In genomic region chr8:119395072-119395950, GRCm38 (mm10) we compare ENCODE assay signal across 9 mouse cellular contexts. TPM values are rescaled to one million over a fixed set of nuclear protein-coding genes. Genes with fewer than 3 reads are reported as not detected.
DNase-seq lines count a peak whose midpoint lies in the region; ATAC-seq and TF ChIP-seq lines count a peak whose summit lies in the region.
"Had no signal": no experiment of that assay in that cellular context is flagged by ENCODE, and none has a peak within 500 bp of the region (broad histone marks: within the 10 kb centered on the region; RNA-seq: fewer than 3 reads in every experiment).

No protein-coding gene starts in this region.

- no peaks in the 10 kb centered on the region for H3K27me3 ChIP-seq in kidney, adult 2 months (replicated peaks; ENCODE audit: control insufficient read depth, insufficient read depth, low read length)
- no peaks in the 10 kb centered on the region for H3K27me3 ChIP-seq in ES-Bruce4 (ENCODE audit: control insufficient read depth, insufficient read depth, low read length, poor library complexity, severe bottlenecking)
- H3K27me3 ChIP-seq in hindbrain, embryonic 14.5 days (ENCODE audit: control insufficient read depth, insufficient read depth, low read length): no peaks in the 10 kb centered on the region
- no peaks in the 10 kb centered on the region for H3K27me3 ChIP-seq in midbrain, embryonic 10.5 days (ENCODE audit: low read depth, poor library complexity, severe bottlenecking)

- no peaks in the 10 kb centered on the region for H3K9me3 ChIP-seq in ES-Bruce4 (replicated peaks; ENCODE audit: control insufficient read depth, insufficient read depth, low read length, poor library complexity, severe bottlenecking)
- no peaks in the 10 kb centered on the region for H3K9me3 ChIP-seq in hindbrain, embryonic 14.5 days (ENCODE audit: control insufficient read depth, low read length)
- H3K9me3 ChIP-seq in midbrain, embryonic 10.5 days (replicated peaks): no peaks in the 10 kb centered on the region

- DNase-seq in kidney, adult 2 months: peak; percentile 25
- DNase-seq in kidney, postnatal 10 days: no peak
- DNase-seq in embryo, embryonic 11.5 days (ENCODE audit: low read depth, low spot score): peak; percentile 14
- peak; percentile 42 for DNase-seq in hindbrain, embryonic 14.5 days (ENCODE audit: low spot score)
- DNase-seq in midbrain, embryonic 10.5 days (ENCODE audit: low spot score): no peak
- no peak for DNase-seq in layer of hippocampus, postnatal 36 days
- no peak for DNase-seq in frontal cortex, postnatal 36 days (ENCODE audit: low spot score in 2 of 2)

- H3K27ac ChIP-seq in kidney, adult 2 months (ENCODE audit: insufficient read depth, low read depth, low read length): peak overlapping the region; percentile 82
- no peak overlapping the region for H3K27ac ChIP-seq in ES-Bruce4 (ENCODE audit: insufficient read depth, low read length)
- H3K27ac ChIP-seq in hindbrain, embryonic 14.5 days: peak overlapping the region; percentile 88
- peak overlapping the region; percentile 88 for H3K27ac ChIP-seq in midbrain, embryonic 10.5 days (replicated peaks)

- peak overlapping the region; percentile 97 for H3K4me2 ChIP-seq in hindbrain, embryonic 14.5 days (replicated peaks)

- TF ChIP-seq POLR2A in kidney, adult 2 months (IDR thresholded peaks at IDR 0.05; ENCODE audit: low read depth, low read length): no peak
- no peak for TF ChIP-seq POLR2A in ES-Bruce4 (IDR thresholded peaks at IDR 0.05; ENCODE audit: insufficient read depth, low read length)

- peaks cover 31% of the 10 kb centered on the region for H3K4me1 ChIP-seq in kidney, adult 2 months (ENCODE audit: control insufficient read depth, insufficient read depth, low read length)
- no peaks in the 10 kb centered on the region for H3K4me1 ChIP-seq in ES-Bruce4 (ENCODE audit: control insufficient read depth, insufficient read depth, low read length)
- H3K4me1 ChIP-seq in hindbrain, embryonic 14.5 days (replicated peaks; ENCODE audit: control insufficient read depth, insufficient read depth, low read length): peaks cover 7% of the 10 kb centered on the region
- H3K4me1 ChIP-seq in midbrain, embryonic 10.5 days: peaks cover 28% of the 10 kb centered on the region

- peak overlapping the region; percentile 92 for H3K4me3 ChIP-seq in kidney, adult 2 months (ENCODE audit: insufficient read depth, low read depth, low read length)
- peak overlapping the region; percentile 76 for H3K4me3 ChIP-seq in ES-Bruce4 (ENCODE audit: low read depth, low read length)
- peak overlapping the region; percentile 90 for H3K4me3 ChIP-seq in hindbrain, embryonic 14.5 days (replicated peaks; ENCODE audit: low read length)
- H3K4me3 ChIP-seq in midbrain, embryonic 10.5 days: peak overlapping the region; percentile 90

- 4% methylated on average over 83 of the region's 83 CpGs for WGBS in kidney, adult 2 months
- 6% methylated on average over 73 of the region's 83 CpGs for WGBS in hindbrain, embryonic 14.5 days
- 7% methylated on average over 79 of the region's 83 CpGs for WGBS in midbrain, embryonic 10.5 days

- no peak for TF ChIP-seq CTCF in kidney, adult 2 months (conservative IDR thresholded peaks at IDR 0.05; ENCODE audit: insufficient read depth, insufficient read length, low read depth, low read length)
- TF ChIP-seq CTCF in ES-Bruce4 (IDR thresholded peaks at IDR 0.05; ENCODE audit: low read depth, low read length): no peak

- no peaks in the 10 kb centered on the region for H3K36me3 ChIP-seq in kidney, adult 2 months (ENCODE audit: control insufficient read depth, insufficient read depth, low read length)
- H3K36me3 ChIP-seq in ES-Bruce4 (ENCODE audit: control insufficient read depth, insufficient read depth, low read length, poor library complexity, severe bottlenecking): no peaks in the 10 kb centered on the region
- H3K36me3 ChIP-seq in hindbrain, embryonic 14.5 days (replicated peaks; ENCODE audit: control insufficient read depth, insufficient read depth): no peaks in the 10 kb centered on the region
- H3K36me3 ChIP-seq in midbrain, embryonic 10.5 days: no peaks in the 10 kb centered on the region; the same call in 1 of the 2 replicates

- no peak for TF ChIP-seq EP300 in ES-Bruce4 (IDR thresholded peaks at IDR 0.05; ENCODE audit: insufficient read depth, low read depth, low read length)

- peak; percentile 63; the same call in 1 of the 2 replicates for ATAC-seq in hindbrain, embryonic 14.5 days (ENCODE audit: low FRiP score)

- peak overlapping the region; percentile 82 for H3K9ac ChIP-seq in ES-Bruce4 (ENCODE audit: low read depth, poor library complexity, severe bottlenecking)
- H3K9ac ChIP-seq in hindbrain, embryonic 14.5 days: peak overlapping the region; percentile 94

RNA-seq across cellular contexts. Expression of gene Mlycd, which starts 0.6 kb away (rescaled TPM):
- polyA plus RNA-seq in kidney, adult 2 months (2012; rRNA removed): 48.2 and 55.6 TPM in 2 replicates
- polyA plus RNA-seq in ES-Bruce4 (2011; ENCODE audit: insufficient read depth, insufficient read length, low read depth, missing spikeins): 6.9 and 7.4 TPM in 2 replicates
- polyA plus RNA-seq in hindbrain, embryonic 14.5 days (2014; fragmentation: Nextera tagmentation; extraction: Ambion mirVana): 17.8 and 20.2 TPM in 2 replicates
- 10.9 and 11.4 TPM in 2 replicates for polyA plus RNA-seq in midbrain, embryonic 10.5 days (2016; fragmentation: Nextera tagmentation; extraction: Ambion mirVana)
- 10 to 100 TPM; 26.5 to 28.6 TPM for total RNA-seq in layer of hippocampus, postnatal 36 days (2021)

RNA-seq across cellular contexts. Expression of gene Osgin1, which starts 38.6 kb away (rescaled TPM):
- 115 and 194 TPM in 2 replicates for polyA plus RNA-seq in kidney, adult 2 months (2012; rRNA removed)
- polyA plus RNA-seq in ES-Bruce4 (2011; ENCODE audit: insufficient read depth, insufficient read length, low read depth, missing spikeins): not detected in 2 replicates
- polyA plus RNA-seq in hindbrain, embryonic 14.5 days (2014; fragmentation: Nextera tagmentation; extraction: Ambion mirVana): 0.35 and 0.40 TPM in 2 replicates
- 0.21 and 0.23 TPM in 2 replicates for polyA plus RNA-seq in midbrain, embryonic 10.5 days (2016; fragmentation: Nextera tagmentation; extraction: Ambion mirVana)
- under 1 TPM in 1 of 2 experiments, not detected in 1; 0.56 TPM for total RNA-seq in layer of hippocampus, postnatal 36 days (2021)
- total RNA-seq: common myeloid progenitor, adult 5-6 weeks had no signal

RNA-seq across cellular contexts. Expression of gene Hsbp1, which starts 51.0 kb away (rescaled TPM):
- 161 and 203 TPM in 2 replicates for polyA plus RNA-seq in kidney, adult 2 months (2012; rRNA removed)
- polyA plus RNA-seq in ES-Bruce4 (2011; ENCODE audit: insufficient read depth, insufficient read length, low read depth, missing spikeins): 140 and 152 TPM in 2 replicates
- polyA plus RNA-seq in hindbrain, embryonic 14.5 days (2014; fragmentation: Nextera tagmentation; extraction: Ambion mirVana): 741 and 743 TPM in 2 replicates
- polyA plus RNA-seq in midbrain, embryonic 10.5 days (2016; fragmentation: Nextera tagmentation; extraction: Ambion mirVana): 267 and 315 TPM in 2 replicates
- total RNA-seq in layer of hippocampus, postnatal 36 days (2021): 100 to 1,000 TPM; 346 to 354 TPM

RNA-seq across cellular contexts. Expression of gene Necab2, which starts 51.2 kb away (rescaled TPM):
- polyA plus RNA-seq in kidney, adult 2 months (2012; rRNA removed): 0.07 and 0.11 TPM in 2 replicates
- 3.8 and 4.3 TPM in 2 replicates for polyA plus RNA-seq in ES-Bruce4 (2011; ENCODE audit: insufficient read depth, insufficient read length, low read depth, missing spikeins)
- polyA plus RNA-seq in hindbrain, embryonic 14.5 days (2014; fragmentation: Nextera tagmentation; extraction: Ambion mirVana): 44.4 and 50.1 TPM in 2 replicates
- 16.3 and 17.0 TPM in 2 replicates for polyA plus RNA-seq in midbrain, embryonic 10.5 days (2016; fragmentation: Nextera tagmentation; extraction: Ambion mirVana)
- 100 to 1,000 TPM in 1 of 2 experiments, 10 to 100 TPM in 1; 94.4 to 116 TPM for total RNA-seq in layer of hippocampus, postnatal 36 days (2021)
- total RNA-seq: common myeloid progenitor, adult 5-6 weeks had no signal

Comparison
In these comparisons a context has a peak if more than half of its experiments do, and no peak if none do; other contexts are left out.
1. DNase-seq: peak in kidney, adult 2 months (single experiment), embryo, embryonic 11.5 days (single experiment) and hindbrain, embryonic 14.5 days (single experiment); none in kidney, postnatal 10 days (single experiment), midbrain, embryonic 10.5 days (single experiment), layer of hippocampus, postnatal 36 days (0 of 2) and frontal cortex, postnatal 36 days (0 of 2).
2. RNA of gene Osgin1, which starts 38.6 kb away (polyA plus RNA-seq): 115 to 194 TPM in kidney, adult 2 months; 0.35 to 0.40 TPM in hindbrain, embryonic 14.5 days, 0.21 to 0.23 TPM in midbrain, embryonic 10.5 days and not detected in ES-Bruce4; every median in the first group is over 10 times any median in the second.
3. Peak in every context shown above with its lines, with median percentiles within 50 percentile points of each other: H3K4me3 ChIP-seq.